Mouse (Mus musculus) liver, postnatal 0 days (tissue): ENCODE data around the gene Zfand3.

ENCODE experiments used
- CTCF ChIP-seq: sonication (generic); IDR thresholded peaks from 2 replicates; pipeline ENCODE4 v1.5.1; 2016; ENCODE audit warnings: antibody characterized with exemption, low read depth
- EP300 ChIP-seq: IDR thresholded peaks from 2 replicates; pipeline ENCODE4 v1.6.1; 2016; ENCODE audit warnings: antibody characterized with exemption, low read depth, mild to moderate bottlenecking

DNA sequence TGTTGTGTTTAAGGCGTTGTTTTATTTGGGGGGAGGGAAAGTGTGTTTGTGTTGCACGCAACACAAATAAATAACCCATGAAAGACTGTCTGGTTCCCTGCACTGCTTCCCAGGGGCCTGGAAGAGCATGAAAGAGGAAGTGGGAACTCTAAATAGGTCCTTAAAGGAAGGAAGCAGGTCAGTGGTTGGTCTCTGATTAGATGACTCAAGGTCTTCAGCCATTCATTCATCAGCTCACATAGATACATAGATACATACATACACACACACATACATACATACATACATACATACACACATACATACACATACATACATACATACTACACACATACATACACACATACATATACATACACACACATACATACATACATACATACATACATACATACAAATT is 13.7 kb upstream of the Zfand3 start:
- TF ChIP-seq CTCF = no peak
- no peak for TF ChIP-seq EP300
